Mouse (Mus musculus) 416B (cell line): ENCODE data around the gene Gtse1.
A peak's percentile ranks its signal among the peaks of the same experiment; 100 is the strongest.
"Not testable (repeated sequence)": the region's sequence is repeated elsewhere in the genome, so short reads cannot be mapped to it uniquely, and the experiment has no call there.

Source experiments
- DNase-seq: peaks from one replicate; pipeline ENCODE4 v3.0.0; 2011; ENCODE audit warnings: low read depth

Gene Gtse1

GRCm38 (mm10) chr15:85859490-85860031, at the start of gene Gtse1:
Gtse1 (plus strand) TSS chr15:85859745.
- peak; percentile 98 for DNase-seq

GRCm38 (mm10) chr15:85810462-85810805, 49.1 kb upstream of the Gtse1 start:
- peak; percentile 5 for DNase-seq

- no peak for DNase-seq
Observed at GRCm38 (mm10) chr15:85810806-85811521, 48.6 kb upstream of the Gtse1 start.

- DNase-seq = peak; percentile 96
Observed at GRCm38 (mm10) chr15:85811535-85812277, 47.8 kb upstream of the Gtse1 start, which contains the start of gene Cdpf1. Cdpf1 (minus strand) TSS chr15:85811697.

- no peak for DNase-seq
Observed at GRCm38 (mm10) chr15:85813428-85813827, 46.1 kb upstream of the Gtse1 start.

GRCm38 (mm10) chr15:85821203-85822010, 38.1 kb upstream of the Gtse1 start, which contains the start of gene Pkdrej:
Pkdrej (minus strand) TSS chr15:85821734.
- DNase-seq = no peak

- no peak for DNase-seq
Observed at GRCm38 (mm10) chr15:85822011-85822359, 37.6 kb upstream of the Gtse1 start.

- DNase-seq = no peak
Observed at GRCm38 (mm10) chr15:85826676-85827075, 32.9 kb upstream of the Gtse1 start.

- no peak for DNase-seq
Observed at GRCm38 (mm10) chr15:85828071-85828470, 31.5 kb upstream of the Gtse1 start.

- DNase-seq = no peak
Observed at GRCm38 (mm10) chr15:85829470-85829869, 30.1 kb upstream of the Gtse1 start.

GRCm38 (mm10) chr15:85831954-85832590, 27.5 kb upstream of the Gtse1 start, which contains the start of gene Ttc38:
Ttc38 (plus strand) TSS chr15:85832306.
- DNase-seq = no peak

- DNase-seq = no peak
Observed at GRCm38 (mm10) chr15:85832599-85832998, 26.9 kb upstream of the Gtse1 start.

- DNase-seq = peak; percentile 21
Observed at GRCm38 (mm10) chr15:85835335-85835734, 24.2 kb upstream of the Gtse1 start.

GRCm38 (mm10) chr15:85836887-85837286, 22.7 kb upstream of the Gtse1 start:
- DNase-seq = no peak

GRCm38 (mm10) chr15:85840983-85841382, 18.6 kb upstream of the Gtse1 start:
- no peak for DNase-seq

- no peak for DNase-seq
Observed at GRCm38 (mm10) chr15:85841796-85842360, 17.7 kb upstream of the Gtse1 start.

- no peak for DNase-seq
Observed at GRCm38 (mm10) chr15:85845071-85845470, 14.5 kb upstream of the Gtse1 start.

GRCm38 (mm10) chr15:85851656-85852392, 7.7 kb upstream of the Gtse1 start:
- peak; percentile 62 for DNase-seq

GRCm38 (mm10) chr15:85858980-85859489, 510 bp upstream of the Gtse1 start:
- DNase-seq = no peak

GRCm38 (mm10) chr15:85865913-85866312, 6.4 kb downstream of the Gtse1 start:
- not testable (repeated sequence) for DNase-seq
